Mouse (Mus musculus): ENCODE data around the gene Ptges3.

Gene Ptges3

GRCm38 (mm10) chr10:128092506-128093495 is 34.0 kb downstream of the Ptges3 start:
- DNase-seq (ENCODE audit: low spot score in 2 of 2): peak; percentile 81 to 86

- DNase-seq (ENCODE audit: low spot score in 2 of 2): peak; percentile 72 to 81
These were observed 34.9 kb downstream of the Ptges3 start for GRCm38 (mm10) chr10:128093496-128094294.

- DNase-seq (ENCODE audit: low spot score in 2 of 2): peak; percentile 86 to 97
These were observed 35.7 kb downstream of the Ptges3 start for GRCm38 (mm10) chr10:128094340-128094968.

GRCm38 (mm10) chr10:128095003-128095636 is 36.4 kb downstream of the Ptges3 start:
- no peak for DNase-seq (ENCODE audit: low spot score in 2 of 2)

GRCm38 (mm10) chr10:128096313-128096692 is 37.5 kb downstream of the Ptges3 start:
- DNase-seq (ENCODE audit: low spot score in 2 of 2): no peak

- peak; percentile 81 to 93 for DNase-seq (ENCODE audit: low spot score in 2 of 2)
These were observed 38.2 kb downstream of the Ptges3 start for GRCm38 (mm10) chr10:128096693-128097586.

GRCm38 (mm10) chr10:128097587-128097971 is 38.8 kb downstream of the Ptges3 start:
- peak; percentile 52 to 73 for DNase-seq (ENCODE audit: low spot score in 2 of 2)

- no peak for DNase-seq (ENCODE audit: low spot score in 2 of 2)
These were observed 51.5 kb downstream of the Ptges3 start for GRCm38 (mm10) chr10:128110103-128110761.

- DNase-seq (ENCODE audit: low spot score in 2 of 2): no peak
These were observed 52.5 kb downstream of the Ptges3 start for GRCm38 (mm10) chr10:128111227-128111626.

- DNase-seq (ENCODE audit: low spot score in 2 of 2): no peak
These were observed 65.1 kb downstream of the Ptges3 start for GRCm38 (mm10) chr10:128123833-128124232.

- DNase-seq (ENCODE audit: low spot score in 2 of 2): no peak
These were observed 66.1 kb downstream of the Ptges3 start for GRCm38 (mm10) chr10:128124831-128125230.

GRCm38 (mm10) chr10:128125951-128126350 is 67.2 kb downstream of the Ptges3 start:
- no peak for DNase-seq (ENCODE audit: low spot score in 2 of 2)
